Mouse (Mus musculus): ENCODE measurements around the gene Lat.

Lat gene

DNA sequence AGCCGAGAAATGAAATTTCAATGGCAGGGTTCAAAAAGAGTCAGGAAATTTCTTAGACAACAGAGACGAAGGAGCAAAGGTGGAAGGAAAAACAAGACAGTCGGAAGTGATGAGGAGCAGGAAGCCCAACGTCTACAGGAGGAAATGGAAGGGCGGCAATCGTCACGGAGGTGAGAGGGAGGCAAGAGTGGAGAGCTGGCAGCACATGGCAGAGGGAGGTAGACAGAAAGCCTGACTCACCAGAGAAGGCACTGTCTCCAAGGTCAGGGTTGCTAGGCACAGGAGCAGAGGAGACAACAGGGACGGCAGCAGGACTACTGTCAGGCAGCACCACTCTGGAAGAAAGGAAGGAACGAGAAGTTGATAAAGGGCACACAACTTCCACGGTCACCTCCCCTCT lies 1.7 kb downstream of the Lat start:
- no peak for DNase-seq (ENCODE audit: low spot score)

DNA sequence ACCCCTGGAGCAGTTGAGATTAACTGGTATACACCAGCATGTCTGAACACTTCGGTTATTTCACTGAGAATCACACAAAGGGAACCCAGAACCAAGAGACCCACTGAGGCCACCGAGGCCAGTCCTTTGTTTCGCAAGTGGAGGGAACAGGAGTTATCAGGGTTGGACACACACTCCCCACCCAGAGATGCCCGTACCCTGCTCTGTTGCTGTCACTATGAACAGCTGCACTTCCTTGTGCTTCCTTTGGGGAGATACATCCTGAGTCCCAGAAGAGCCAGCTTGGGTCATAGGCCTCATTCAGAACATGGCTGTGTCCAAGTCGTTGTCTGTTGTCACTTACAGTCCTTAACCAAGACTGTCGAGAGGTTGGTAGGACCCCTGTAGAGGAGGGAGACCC lies 6.3 kb downstream of the Lat start:
- no peak for DNase-seq (ENCODE audit: low spot score)

DNA sequence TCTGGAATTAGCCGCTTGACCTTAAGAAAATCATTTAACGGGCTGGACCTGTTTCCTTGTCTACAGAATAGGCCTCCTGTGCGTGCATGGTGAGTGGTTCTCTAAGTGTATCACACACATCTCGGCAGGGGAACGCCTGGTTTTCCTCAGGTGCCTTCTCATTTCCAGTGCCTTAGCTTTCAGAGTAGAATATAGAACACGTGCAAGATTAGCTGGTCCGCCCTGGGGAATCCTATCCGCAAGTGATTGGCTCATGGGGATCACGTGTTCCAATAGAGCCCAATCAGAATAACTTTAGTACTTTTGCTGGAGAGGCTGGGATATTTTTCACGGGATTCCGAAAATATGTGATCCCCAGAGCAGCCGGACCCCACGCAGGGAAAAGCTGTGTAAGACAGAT lies 10.3 kb downstream of the Lat start:
- DNase-seq (ENCODE audit: low spot score) = no peak

DNA sequence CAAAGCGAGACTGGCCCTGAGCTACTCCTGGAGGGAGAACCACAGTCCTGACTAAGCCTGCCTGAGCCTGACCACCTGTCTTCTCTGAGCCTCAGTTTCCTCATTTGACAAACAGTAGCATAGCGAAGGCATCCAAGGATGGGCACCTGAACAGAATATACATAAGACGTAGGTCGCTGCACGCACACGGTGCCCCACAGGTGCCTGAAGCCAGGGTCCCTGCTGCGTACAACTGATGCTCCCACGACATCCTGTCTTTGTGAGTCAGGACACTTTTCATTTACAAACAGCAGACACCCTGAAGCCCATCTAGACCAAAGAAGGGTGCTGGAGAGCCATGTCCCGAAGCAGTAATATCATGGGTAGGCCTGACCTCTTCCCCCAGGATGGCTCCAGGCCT lies 11.0 kb downstream of the Lat start:
- no peak for DNase-seq (ENCODE audit: low spot score)

DNA sequence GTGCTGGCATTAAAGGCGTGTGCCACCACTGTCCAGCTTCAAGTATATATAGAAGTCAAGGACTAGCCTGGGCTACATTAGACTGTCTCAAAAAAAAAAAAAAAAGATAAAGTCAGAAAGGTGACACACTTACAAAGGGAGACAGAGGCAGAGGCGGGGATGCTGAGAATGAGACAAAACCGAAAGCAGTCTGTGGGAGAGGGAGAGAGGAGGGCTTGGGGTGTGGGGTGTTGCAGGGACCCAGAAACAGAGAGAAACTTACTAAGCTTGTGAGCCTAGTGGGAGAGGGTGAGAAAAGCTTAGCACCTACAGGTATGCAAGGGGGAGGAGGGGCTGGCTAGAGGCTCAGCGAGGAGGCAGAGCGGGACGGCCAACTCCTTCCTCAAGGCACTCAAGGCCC lies 11.5 kb downstream of the Lat start:
- DNase-seq (ENCODE audit: low spot score) = no peak

DNA sequence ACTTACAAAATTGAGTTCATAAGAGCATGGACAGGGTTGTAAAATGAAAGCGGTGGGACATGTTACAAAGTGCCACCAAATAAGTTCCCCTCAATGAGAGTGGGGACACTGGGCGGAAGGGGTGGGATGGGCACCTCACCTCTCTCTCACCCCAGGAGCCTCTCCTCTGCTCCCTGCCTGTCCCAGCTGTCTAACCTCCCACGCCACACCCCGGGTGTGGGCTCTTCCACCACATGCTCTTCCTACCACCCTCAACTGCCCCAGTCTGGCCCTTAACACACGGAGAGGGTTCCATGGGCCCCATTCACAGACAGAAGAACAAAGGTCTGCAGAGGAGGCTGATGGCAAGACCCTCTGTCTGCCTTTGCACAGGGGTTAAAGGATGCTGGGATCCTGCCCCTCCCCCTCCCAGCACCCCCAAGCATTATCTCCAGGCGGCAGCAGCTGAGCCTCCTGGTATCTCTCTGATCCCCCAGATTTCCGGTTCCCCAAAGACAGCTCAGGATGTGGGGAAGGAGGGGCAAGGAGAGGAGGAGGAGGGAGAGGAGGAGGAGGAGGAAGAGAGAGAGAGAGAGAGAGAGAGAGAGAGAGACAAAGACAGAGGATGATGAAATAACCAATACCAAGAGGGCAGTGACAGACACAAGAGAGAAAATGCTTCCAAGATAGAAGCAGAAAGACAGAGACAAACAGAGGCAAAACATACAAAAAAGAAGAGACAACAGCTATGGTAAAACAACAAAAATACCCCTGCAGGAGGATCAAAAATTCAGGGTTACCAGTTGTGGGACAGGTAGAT lies 12.4 kb downstream of the Lat start:
- DNase-seq (ENCODE audit: low spot score) = no peak

DNA sequence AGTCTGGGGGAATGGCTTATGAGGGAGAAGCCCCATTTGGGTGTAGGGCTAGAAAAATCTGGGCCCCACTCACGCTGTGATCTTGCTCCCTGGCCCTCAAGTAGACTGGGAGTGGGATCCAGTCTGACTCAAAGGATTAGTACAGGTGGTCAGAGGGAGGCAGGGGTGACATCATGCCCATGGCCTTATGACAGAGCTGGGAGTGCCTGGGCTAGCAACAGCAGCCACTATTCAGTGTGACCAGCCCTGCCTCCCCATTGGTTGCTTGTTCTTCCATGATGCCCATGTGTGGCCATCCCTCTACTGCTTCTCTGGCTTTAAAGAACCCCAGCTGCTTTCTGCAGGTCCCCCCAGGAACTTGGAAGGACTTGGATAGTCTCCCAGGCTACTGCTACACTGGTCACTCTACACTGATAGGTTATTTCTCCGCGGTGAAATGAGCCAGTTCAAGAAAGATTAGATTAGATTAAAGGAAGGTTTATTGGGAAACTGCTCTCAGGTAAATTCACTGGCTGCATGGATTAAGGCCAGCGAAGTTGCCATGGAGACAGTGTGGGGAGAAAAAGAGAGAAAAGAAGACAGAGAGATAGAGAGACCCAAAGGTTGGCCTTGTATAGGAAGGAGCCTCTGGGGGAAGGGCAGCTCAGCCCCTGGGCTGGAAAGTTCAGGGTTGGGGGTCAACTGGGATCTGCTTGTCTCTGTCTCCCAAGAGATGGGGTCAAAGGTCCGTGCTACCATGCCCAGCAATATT lies 13.3 kb downstream of the Lat start:
- DNase-seq (ENCODE audit: low spot score) = no peak

DNA sequence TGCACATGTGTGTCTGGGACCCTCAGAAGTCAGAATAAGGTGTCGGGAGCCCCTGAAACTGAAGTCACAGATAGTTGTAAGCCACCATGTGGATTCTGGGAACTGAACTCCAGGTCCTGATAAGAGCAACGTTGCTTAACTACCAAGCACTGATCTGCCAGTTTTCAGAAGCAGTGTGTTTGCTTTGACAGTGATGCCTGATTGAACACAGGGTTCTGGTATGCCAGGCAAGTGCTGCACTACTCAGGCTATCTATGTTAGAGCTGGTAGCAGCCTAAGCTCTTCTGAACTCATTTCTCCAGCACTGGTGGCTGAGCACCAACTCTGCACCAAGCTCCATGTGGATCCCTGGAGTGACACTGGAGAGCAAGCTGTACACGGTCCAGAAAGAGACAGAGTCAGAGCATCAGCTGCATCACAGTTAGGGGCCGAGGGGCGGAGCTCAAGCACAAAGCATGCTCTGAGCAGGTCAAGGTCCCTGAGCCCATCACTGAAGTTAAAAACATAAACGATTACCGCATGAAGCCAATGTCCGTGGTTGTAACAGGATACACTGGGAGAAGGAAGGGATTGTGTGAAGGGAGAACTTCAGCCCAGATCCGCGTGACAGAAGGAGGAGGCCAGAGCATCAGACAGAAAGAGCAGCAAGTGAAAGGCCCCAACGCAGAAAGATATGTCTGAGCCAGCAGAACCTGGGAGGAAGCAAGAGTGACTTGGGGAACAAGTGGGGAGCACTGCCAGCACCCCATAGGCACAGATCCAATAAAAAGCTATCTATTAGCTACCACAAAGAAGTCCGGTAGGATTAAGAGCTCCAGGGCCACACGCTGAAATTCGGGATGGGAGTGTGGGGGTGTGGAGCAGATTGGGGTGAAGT lies 14.4 kb downstream of the Lat start:
- DNase-seq (ENCODE audit: low spot score) = no peak

DNA sequence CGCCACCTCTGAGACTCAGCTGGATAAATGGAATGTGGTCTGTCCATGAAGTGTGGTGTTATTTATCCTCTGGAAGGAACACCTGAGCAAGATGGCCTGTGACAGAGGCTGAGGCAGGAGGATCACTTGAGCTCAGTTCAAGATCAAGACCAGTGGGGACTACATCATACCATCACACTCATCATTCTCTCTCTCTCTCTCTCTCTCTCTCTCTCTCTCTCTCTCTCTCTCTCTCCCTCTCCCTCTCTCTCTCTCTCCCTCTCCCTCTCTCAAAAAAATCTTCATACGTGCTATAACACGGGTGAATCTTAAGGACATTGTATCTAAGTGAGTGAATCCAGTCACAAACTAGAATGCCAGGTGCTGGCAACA lies 15.4 kb downstream of the Lat start:
- no peak for DNase-seq (ENCODE audit: low spot score)

DNA sequence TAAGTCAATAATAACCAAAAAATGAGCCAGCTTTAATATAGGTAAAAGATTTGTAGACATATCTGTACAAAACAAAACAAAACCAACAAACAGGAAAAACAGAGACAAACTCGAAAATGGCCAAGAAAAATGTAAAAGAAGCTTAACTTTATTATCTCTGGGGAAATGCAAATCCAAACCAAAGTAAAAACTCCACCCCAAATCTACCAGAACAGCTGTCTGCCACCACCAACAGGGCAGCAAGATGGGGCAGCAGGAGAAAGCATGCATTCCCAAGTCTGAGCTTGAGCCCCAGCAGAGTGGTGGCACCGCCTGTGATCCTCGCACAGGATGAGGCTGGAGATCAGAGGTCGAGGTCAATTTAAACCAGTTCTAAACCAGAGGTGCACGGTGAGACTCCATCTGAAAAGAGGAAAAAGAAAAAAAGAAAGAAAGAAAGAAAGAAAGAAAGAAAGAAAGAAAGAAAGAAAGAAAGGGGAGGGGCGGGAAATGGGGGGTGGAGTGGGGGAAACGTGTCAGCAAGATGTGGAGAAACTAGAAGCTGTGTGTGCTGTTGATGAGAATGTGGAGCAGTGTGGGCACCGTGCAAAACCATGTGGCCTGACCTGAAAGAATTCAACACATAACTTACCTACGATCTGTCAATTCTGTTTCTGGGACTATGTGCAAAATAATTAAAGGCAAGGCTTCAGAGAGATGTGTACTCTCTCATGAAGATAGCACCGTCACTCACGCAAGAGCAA lies 15.9 kb downstream of the Lat start:
- DNase-seq (ENCODE audit: low spot score) = no peak

DNA sequence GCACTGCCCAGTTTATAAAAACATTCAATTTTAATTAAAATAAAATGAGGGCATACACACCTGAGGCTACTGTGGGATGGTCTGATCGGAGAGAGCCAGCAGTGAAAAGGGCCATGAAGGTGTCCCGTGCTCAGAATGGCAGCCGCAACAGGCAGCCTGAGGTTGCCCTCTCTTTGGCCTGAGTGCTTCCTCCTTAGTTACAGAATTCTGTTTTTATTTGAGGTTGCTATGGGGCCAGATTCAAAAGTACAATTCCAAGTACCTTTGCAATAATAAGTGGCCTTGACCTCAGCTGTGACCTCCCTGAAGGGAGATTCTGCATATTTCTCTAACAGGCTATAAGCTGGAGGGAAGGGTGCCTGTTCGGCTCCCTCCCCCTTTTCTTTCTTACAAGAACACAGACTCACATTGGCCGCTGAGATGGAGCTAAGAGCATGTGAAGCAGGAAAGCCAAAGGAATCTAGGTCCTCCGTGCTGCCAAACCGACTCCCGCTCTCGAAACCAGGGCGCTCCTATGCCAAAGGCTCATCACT lies 17.9 kb downstream of the Lat start:
- DNase-seq (ENCODE audit: low spot score) = no peak

DNA sequence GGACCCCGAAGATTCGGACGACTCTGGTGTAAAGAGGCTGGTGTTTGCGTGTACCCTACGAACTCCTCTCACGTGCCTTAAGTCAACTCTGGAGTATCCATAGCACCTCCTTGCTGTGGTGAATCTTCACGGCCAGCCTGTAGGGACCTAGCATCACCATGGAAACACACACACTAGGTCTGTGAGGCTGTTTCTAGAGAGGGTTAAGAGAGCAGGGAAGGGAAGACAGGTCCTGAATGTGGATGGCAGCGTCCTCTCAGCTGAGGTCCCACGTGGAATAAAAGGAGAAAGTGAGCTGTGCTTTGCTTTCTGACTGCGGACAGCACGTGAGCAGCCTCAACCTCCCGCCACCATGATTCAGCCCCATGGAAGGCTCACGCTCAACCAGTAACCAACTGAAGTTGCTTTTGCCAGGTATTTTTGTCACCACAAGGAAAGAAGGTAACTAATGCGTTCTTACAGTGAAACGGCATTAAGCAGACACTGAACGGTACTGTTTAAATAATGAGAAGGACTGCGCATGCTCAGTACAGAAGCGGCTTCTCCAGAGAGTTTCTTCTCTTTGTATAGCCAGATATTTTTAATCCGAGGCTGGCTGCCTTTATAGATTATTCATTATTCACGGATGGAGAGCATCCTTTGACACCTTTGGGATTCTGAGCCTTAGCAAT lies 18.5 kb downstream of the Lat start:
- DNase-seq (ENCODE audit: low spot score) = no peak

DNA sequence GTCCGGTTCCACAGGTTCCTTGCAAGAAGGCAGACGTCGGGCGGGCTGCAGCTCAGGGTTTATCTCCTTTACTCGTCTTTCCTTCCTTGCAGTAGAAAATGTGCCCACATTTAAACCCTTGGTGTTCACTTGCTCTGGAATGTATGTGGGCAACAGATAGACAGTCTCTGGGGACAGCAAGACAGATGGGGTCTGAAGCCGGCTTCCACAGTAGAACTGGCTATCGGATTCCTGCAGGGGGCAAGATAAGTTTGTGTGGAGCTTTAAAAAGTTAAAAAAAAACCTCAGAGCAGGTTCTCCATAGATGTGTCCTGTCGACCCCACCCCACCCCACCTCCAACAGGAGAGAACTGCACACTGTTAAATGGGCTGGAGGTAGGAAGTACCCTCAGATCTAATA lies 21.1 kb downstream of the Lat start:
- no peak for DNase-seq (ENCODE audit: low spot score)

DNA sequence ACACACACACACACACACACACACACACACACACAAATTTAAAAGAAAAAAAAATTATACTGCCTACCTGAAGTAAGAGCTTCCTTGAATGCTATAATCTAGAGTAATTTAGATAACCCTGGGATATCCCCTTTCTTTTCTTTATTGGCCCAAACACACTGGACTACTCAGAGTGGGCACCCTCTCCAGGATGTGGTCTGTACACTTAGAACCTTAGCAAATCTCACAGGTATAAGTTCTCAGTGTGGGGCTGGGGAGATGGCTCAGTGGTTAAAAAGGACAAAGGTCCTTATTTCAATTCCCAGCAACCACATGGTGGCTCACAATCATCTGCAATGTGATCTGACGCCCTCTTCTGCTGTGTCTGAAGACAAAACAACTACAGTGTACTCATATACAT lies 22.3 kb downstream of the Lat start:
- no peak for DNase-seq (ENCODE audit: low spot score)

DNA sequence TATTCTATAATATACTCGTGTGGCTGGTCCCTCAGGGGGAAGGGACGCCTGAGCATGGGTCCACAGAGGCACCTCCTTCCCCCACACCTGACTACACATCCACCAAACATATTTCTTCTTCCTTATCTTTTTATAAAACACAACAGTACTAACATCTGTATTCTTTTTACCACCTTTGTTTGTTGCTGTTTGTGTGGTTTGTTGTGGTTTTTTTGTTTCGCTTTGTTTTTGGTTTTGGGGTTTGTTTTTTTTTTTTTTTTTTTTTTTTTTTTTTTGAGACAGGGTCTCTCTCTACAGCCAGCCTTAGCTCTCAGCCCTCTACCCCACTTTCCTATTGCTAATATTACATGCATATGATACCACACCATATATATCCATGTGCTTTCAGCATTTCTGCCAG lies 23.4 kb downstream of the Lat start:
- no peak for DNase-seq (ENCODE audit: low spot score)

DNA sequence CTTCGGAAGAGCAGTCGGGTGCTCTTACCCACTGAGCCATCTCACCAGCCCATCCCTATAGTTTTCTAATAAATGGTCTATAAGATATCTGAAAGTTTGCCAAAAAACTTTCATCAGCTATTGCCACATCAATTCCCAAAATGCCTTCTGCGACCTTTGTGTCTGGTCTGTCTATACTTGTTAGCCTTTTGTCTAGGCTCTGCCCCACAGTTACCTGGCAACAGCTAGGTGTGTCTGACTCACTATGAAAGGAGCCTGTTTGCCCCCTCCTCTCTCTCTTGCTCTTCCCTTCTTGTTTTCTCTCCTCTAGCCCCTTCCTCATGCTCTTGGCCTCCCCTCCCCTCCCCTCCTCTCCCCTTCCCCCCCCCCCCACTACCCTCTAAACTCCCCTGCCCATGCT lies 23.8 kb downstream of the Lat start:
- no peak for DNase-seq (ENCODE audit: low spot score)

DNA sequence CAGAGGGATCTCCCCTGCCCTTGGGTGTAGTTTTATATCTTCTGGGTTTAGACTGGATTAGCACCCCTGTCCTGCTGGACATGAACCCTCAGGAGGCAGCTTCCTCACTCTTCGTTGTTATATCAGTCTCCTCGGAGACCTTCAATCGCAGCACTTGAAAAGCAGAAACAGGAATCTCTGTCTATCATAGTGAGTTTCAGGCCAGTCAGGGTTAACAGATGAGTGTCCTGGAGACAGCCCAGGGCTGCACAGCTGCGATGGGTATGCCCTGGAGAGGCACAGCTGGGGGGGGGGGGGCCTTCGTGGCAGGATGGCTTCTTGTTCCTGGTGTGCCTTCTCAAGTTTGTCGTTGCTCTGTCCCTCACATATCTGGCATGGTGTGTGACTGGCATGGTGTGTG lies 28.5 kb downstream of the Lat start:
- DNase-seq (ENCODE audit: low spot score) = no peak

DNA sequence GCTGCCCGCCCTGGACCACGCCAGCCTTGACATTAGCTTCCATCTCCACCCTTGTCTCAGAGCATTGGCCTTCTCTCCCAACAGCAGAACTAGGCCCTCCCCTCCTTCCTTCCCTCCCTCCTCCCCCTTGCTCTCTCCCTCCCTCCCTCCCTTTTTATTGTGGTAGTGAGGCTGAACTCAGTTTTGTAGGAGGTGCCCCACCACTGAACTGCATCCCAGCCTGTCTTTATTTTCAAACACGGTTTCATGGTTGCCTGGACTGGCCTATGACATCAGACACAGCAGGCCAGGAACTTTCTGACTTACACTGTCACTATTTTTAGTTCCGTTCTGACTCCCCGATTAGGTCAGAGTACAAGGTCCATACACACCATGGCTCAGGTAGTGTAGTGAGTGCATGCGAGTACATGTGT lies 29.2 kb downstream of the Lat start:
- DNase-seq (ENCODE audit: low spot score) = no peak

DNA sequence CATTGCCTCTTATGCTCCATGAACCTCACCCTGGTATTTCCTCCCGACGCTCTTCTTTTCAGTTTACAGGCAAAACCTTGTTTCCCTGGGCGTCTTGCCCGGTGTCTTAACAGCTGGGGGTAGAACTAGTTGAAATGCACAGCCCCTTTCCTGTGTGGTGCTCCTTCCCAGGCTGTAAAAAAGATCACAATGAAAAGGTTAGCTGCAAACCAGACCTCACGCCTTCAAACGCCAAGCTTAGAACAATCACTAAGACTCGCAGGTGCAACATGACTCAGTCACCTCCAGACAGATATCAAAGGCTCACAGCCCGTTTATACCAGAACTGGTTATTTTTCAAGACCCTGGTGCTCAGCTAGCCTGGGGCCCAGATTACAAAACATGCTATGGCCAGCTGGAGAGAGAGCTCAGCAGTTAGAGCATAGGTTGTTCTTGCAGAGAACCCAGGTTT lies 29.8 kb downstream of the Lat start:
- no peak for DNase-seq (ENCODE audit: low spot score)

DNA sequence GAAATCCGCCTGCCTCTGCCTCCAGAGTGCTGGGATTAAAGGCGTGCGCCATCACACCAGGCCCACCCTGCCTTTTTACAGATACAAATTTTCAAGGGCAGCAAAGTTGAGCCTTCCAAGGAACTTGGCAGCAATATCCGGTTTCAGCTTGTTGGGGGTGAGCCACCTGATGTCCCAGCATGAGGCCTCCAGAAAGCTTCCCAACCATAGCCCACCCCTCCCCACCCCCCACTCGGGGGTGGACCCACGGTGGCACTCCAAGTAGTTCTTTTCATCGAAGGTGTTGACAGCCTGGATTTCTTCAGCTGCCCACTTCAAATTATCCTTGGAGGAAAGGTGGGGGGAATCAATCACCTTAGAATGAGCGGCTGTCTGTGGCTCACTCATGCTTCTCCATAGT lies 30.5 kb downstream of the Lat start:
- DNase-seq (ENCODE audit: low spot score) = no peak

DNA sequence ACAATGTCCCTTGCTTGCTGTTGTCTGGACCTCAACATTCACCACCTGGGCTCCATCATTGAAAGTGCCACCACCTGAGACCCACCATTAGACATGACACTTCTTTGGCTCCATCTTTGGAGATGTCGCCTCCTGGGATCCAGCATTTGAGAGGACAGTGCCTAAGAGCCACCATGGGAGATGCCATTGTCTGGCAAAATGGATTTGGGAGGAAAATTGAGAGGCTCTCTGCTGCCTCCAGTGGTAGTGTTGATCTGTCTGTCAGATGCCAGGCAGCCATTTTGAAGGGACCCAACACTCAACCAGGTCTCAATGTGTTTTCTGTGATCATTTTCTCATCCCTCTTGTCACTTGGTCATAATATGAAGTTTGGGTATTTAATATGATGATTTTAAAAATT lies 33.8 kb downstream of the Lat start:
- DNase-seq (ENCODE audit: low spot score) = no peak
